ENCODE assay signal across 13 mouse cellular contexts in the genomic region with DNA sequence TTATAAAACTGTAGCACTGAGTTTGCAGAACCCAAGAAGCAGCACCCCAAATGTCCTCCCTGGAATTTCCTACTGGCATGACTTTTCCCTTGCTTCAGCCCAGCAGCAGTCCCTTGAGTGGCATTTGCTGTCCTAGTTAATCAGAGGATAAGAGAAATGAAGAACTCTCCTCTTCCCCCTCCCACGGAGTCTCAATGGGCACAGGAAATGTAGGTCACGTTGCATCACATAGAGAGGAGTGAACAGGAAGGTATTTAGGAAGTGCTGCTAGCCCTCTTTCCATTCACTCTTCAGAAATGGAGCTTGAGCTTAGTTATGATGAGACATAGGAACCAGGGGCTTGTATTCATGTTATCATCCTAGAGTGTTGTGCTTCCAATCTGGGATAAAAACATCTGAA. TPM values are rescaled to one million over a fixed set of nuclear protein-coding genes. Genes with fewer than 3 reads are reported as not detected.
DNase-seq lines count a peak whose midpoint lies in the region; ATAC-seq and TF ChIP-seq lines count a peak whose summit lies in the region.
"Had no signal": no experiment of that assay in that cellular context is flagged by ENCODE, and none has a peak within 500 bp of the region (broad histone marks: within the 10 kb centered on the region; RNA-seq: fewer than 3 reads in every experiment).

No protein-coding gene starts in this region.

- H3K9me3 ChIP-seq in lung, postnatal 0 days (ENCODE audit: low read length): no peaks in the 10 kb centered on the region
- H3K9me3 ChIP-seq: heart, embryonic 10.5 days; neural tube, embryonic 12.5 days had no signal

- no peak overlapping the region for H3K27ac ChIP-seq in lung, postnatal 0 days (ENCODE audit: low read length)
- H3K27ac ChIP-seq: heart, embryonic 10.5 days; liver, embryonic 14.5 days; neural tube, embryonic 12.5 days had no signal

- H3K4me3 ChIP-seq in lung, postnatal 0 days (ENCODE audit: low read depth, low read length): no peak overlapping the region
- H3K4me3 ChIP-seq in lung, adult 2 months (replicated peaks; ENCODE audit: extremely low read depth, low read depth, low read length): no peak overlapping the region
- H3K4me3 ChIP-seq: heart, embryonic 10.5 days; neural tube, embryonic 12.5 days had no signal

- no peaks in the 10 kb centered on the region for H3K27me3 ChIP-seq in lung, postnatal 0 days (replicated peaks; ENCODE audit: insufficient read depth, low read length)
- H3K27me3 ChIP-seq: neural tube, embryonic 12.5 days had no signal

- no peaks in the 10 kb centered on the region; the same call in 1 of the 2 replicates for H3K4me1 ChIP-seq in lung, postnatal 0 days (ENCODE audit: insufficient read depth, low read depth, low read length)
- peaks cover 6% of the 10 kb centered on the region for H3K4me1 ChIP-seq in lung, adult 2 months (ENCODE audit: control insufficient read depth, insufficient read depth, low read length)
- H3K4me1 ChIP-seq: heart, embryonic 10.5 days; neural tube, embryonic 12.5 days had no signal

- WGBS in lung, postnatal 0 days: 13% methylated on average over 2 of the region's 2 CpGs
- 9% methylated on average over 2 of the region's 2 CpGs for WGBS in lung, adult 2 months

- H3K9ac ChIP-seq in lung, postnatal 0 days (replicated peaks; ENCODE audit: low read depth): no peak overlapping the region
- H3K9ac ChIP-seq: liver, embryonic 14.5 days; neural tube, embryonic 12.5 days had no signal

- no peak overlapping the region for H3K4me2 ChIP-seq in lung, postnatal 0 days (replicated peaks; ENCODE audit: low read depth, low read length)
- H3K4me2 ChIP-seq: neural tube, embryonic 12.5 days had no signal

- no peaks in the 10 kb centered on the region for H3K36me3 ChIP-seq in lung, postnatal 0 days (ENCODE audit: insufficient read depth, low read length)
- H3K36me3 ChIP-seq: heart, embryonic 10.5 days; neural tube, embryonic 12.5 days had no signal

- no peak for TF ChIP-seq CTCF in lung, postnatal 0 days (IDR thresholded peaks at IDR 0.05)
- TF ChIP-seq CTCF in lung, adult 2 months (IDR thresholded peaks at IDR 0.05; ENCODE audit: insufficient read depth, low read length): no peak

- TF ChIP-seq EP300 in lung, postnatal 0 days (IDR thresholded peaks at IDR 0.05): no peak

- no peak for TF ChIP-seq POLR2A in lung, adult 2 months (IDR thresholded peaks at IDR 0.05; ENCODE audit: borderline replicate concordance, extremely low read depth, low read depth, low read length)

- peak; percentile 90 for ATAC-seq in cerebellum, adult (ENCODE audit: insufficient number of reproducible peaks, low FRiP score, low TSS enrichment)
- ATAC-seq in lung, postnatal 0 days: no peak

- no peak for DNase-seq in cerebellum, postnatal 10 days
- peak; percentile 43 for DNase-seq in lung, postnatal 0 days (ENCODE audit: low spot score)
- DNase-seq in lung, adult 2 months: no peak
- DNase-seq in cerebellum, adult 9-11 months: peak; percentile 42
- peak; percentile 32 for DNase-seq in naive thymus-derived CD4-positive, alpha-beta T cell, adult 2 months (ENCODE audit: low read depth)
- no peak for DNase-seq in kidney, adult 11 months
- no peak for DNase-seq in kidney, postnatal 4 days
- DNase-seq: kidney, adult 2 months; spleen, adult 18-20 months had no signal

RNA-seq across cellular contexts. Expression of a gene that starts 19.6 kb away (rescaled TPM):
- polyA plus RNA-seq in lung, postnatal 0 days (2015; fragmentation: Nextera tagmentation; extraction: Ambion mirVana): 116 and 117 TPM in 2 replicates
- 9.2 and 13.3 TPM in 2 replicates for polyA plus RNA-seq in lung, adult 2 months (2012; rRNA removed)

RNA-seq across cellular contexts. Expression of a gene that starts 20.0 kb away (rescaled TPM):
- 4.3 and 4.9 TPM in 2 replicates for polyA plus RNA-seq in lung, postnatal 0 days (2015; fragmentation: Nextera tagmentation; extraction: Ambion mirVana)
- 33.4 and 39.4 TPM in 2 replicates for polyA plus RNA-seq in lung, adult 2 months (2012; rRNA removed)

Comparison
In these comparisons a context has a peak if more than half of its experiments do, and no peak if none do; other contexts are left out.
1. DNase-seq: peak in lung, postnatal 0 days (single experiment), cerebellum, adult 9-11 months (single experiment) and naive thymus-derived CD4-positive, alpha-beta T cell, adult 2 months (single experiment); none in cerebellum, postnatal 10 days (0 of 2), lung, adult 2 months (single experiment), kidney, adult 11 months (single experiment) and kidney, postnatal 4 days (0 of 2).